Mouse (Mus musculus): Measurements from ENCODE around the gene Gm44511.
"Not testable (repeated sequence)": the region's sequence is repeated elsewhere in the genome, so short reads cannot be mapped to it uniquely, and the experiment has no call there.

DNA sequence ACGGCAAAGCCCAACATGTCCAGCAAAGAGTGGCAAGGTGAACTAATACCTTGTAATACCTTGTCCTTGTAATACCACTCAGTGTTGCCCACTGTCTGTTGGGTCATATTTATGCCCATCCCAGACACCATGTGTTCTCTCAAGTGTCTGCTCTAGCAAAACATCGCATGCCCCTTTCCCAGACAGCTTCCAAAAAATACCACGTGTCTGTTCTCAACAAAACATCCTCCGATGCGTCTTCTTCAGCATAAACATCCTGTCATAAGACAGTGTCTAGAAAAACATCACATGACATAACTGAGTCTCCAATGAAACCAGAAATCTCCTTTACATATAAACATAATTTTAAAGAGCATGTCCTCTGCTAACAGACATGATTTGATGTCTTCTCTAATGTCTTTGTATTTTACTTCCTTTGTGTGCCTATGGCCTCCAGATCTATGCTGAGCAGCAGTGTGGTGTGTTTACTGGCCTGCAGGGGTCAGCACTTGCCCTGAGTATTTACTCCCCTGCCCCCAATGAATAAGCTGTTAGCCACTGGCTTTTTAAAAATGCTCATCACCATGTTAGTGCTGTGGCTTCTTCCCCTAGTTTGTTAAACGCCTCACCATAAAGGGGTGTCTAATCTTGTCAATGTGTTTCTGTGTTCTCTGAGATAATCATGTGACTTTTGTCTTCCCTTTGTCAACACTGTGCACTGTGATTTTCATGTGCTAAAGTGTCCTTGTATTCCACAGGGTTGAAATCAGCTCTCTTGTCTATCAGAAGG lies 59.4 kb downstream of the Gm44511 start:
- not testable (repeated sequence) for TF ChIP-seq CTCF (IDR thresholded peaks at IDR 0.05; ENCODE audit: control insufficient read depth, insufficient read depth, insufficient replicate concordance, low read depth, low read length); POLR2A (IDR thresholded peaks at IDR 0.05; ENCODE audit: control insufficient read depth, low read depth, low read length)

All from testis, adult 2 months (tissue).